Mouse (Mus musculus) yolk sac, embryonic 10.5 days (tissue): ENCODE data around the gene 6430548M08Rik.

Experiments
- DNase-seq: peaks from one replicate; pipeline ENCODE4 v3.0.0-alpha.2; 2017; ENCODE audit warnings: low spot score

6430548M08Rik gene

DNA sequence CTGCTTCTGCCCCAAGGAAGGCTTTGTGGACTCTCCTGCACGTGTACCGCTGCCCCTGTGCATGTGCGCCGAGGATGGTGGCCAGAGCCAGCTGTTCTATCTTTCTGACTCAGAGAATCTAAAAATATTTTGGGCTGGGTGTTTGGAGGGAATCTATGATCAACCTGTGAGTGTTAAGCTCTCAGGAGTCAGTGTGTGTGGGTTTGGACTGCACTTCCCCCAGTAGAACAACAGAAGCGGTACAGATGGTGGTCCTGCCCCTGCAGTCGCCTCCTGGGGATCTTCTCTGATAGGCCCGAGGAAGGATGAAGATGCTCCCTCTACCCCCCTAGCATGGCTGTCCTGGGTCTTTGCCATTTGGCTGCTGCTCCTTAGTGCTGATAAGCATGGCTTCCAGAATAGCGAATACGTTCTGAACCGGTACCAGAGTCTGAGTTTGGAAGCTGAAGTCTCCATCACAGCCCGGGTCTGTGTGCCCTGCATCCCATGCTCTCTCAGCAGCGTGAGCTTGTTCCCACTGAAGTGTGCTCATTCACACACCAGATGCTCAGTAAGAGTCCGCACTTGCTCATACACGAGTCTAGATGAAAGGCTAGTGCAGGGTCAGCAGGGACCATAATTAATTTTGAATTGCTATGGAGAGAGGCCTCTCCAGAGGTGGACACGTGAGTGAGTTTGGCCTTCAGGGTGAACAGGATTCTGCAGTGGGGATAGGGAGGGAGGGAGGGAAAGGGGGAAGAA, 30.1 kb downstream of the 6430548M08Rik start:
- no peak for DNase-seq

DNA sequence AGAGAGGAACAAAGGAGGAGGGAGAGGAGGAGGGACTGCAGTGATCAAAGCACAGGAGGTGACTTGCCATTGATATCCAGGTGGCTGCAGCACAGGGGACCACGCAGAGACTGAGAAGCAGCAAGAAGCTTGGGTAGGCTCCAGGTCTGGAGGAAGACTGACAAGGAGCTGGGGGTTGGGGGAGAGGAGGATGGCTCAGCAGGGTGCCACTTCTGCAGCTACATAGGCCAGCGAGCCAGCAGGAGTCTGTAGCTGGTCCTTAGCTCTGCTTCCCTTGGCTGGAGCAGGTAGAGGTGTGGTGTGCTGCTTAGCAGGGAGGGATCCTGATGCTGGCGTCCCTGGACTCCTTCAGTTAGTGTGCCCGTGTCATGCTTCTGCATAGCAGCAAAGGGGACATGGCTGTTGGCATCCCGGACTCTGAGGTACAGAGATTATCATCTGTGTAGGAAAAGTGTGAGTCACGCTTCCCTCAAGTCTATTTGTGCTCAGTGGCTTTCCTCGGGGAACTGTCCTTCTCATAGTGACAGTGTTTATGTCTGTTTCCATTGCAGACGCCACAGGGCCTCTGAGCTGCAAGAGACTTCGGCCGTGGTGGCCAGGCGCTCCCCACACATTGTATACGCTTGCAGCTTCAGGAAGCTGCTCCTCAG, 30.8 kb downstream of the 6430548M08Rik start:
- DNase-seq = no peak

DNA sequence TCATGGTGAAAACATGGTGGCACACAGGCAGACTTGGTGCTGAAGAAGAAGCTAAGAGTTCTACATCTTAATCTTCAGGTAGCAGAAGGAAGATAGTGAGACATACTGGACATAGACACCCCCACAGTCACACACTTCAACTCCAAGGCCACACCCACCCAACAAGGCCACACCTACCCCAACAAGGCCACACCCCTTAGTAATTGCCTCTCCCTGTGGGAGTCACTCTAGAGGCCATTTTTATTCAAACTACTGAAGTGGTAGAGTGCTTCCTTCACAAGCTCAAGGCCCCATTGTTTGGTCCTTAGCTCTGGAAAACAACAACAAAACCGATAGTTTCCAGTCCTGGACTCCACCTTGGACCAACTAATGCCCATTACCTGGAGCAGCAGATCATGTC, 32.1 kb downstream of the 6430548M08Rik start:
- no peak for DNase-seq

- no peak for DNase-seq
Measured at GRCm38 (mm10) chr8:120150028-120150427, 36.1 kb downstream of the 6430548M08Rik start.

- no peak for DNase-seq
Measured at GRCm38 (mm10) chr8:120151151-120151550, 37.2 kb downstream of the 6430548M08Rik start.

GRCm38 (mm10) chr8:120152636-120153035, 38.7 kb downstream of the 6430548M08Rik start:
- no peak for DNase-seq

GRCm38 (mm10) chr8:120160366-120160765, 46.4 kb downstream of the 6430548M08Rik start:
- no peak for DNase-seq

- no peak for DNase-seq
Measured at GRCm38 (mm10) chr8:120161658-120162403, 47.9 kb downstream of the 6430548M08Rik start.

DNA sequence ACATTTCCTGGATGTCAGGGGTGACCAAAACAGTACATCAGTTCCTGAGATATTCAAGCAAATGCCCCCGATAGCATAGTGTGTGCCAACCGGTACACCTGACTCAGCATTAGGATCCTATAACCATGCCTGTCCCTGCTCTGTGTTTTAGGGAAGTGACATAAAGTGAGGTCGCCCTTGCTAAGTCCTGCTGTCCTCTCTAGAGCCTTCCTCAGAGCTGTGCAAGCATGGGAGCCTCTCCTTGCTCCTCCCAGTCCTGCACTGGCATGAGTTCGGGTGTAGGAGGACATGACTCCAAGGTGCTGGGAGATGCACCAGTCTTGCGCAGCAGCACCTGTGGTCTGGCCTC, 48.4 kb downstream of the 6430548M08Rik start:
- no peak for DNase-seq

DNA sequence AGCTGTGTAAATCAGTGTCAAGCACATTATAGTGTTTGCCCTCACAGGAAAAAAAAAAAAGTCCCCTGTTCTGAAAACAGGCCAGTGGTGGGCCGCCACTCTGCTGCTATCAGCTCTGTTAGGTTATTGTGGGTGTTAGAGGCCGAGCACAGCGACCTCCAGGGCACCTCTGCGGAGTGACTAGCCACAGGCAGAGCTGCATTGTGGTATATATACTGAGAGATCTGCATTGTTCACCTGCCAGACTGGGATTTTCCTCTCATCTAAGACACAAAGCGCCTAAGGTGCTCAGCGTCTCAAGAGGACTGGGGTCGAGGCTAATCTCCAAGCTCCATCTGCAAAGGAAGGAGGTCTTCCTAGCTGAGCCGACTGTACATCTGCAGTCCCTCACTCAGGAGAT, 49.4 kb downstream of the 6430548M08Rik start:
- DNase-seq = no peak

DNA sequence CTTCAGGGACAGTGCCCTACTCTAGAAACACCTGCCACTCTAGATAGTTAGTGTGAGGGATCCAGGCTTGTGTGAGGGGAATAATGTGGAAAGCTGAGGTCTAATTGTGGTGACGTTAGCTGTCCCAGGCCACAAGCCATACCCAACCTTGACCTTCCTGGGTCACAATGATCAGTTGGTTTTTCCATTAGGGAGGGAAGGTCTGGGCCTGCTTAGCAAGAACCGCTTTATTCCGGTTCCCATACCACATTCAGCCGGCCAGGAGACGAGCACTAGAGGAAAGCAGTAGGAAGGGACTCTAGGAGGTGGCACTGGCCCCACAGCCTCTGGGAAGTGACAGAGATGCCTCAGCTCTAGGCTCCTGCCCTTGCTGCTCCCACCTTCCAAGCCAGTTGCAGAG, 50.1 kb downstream of the 6430548M08Rik start:
- no peak for DNase-seq

DNA sequence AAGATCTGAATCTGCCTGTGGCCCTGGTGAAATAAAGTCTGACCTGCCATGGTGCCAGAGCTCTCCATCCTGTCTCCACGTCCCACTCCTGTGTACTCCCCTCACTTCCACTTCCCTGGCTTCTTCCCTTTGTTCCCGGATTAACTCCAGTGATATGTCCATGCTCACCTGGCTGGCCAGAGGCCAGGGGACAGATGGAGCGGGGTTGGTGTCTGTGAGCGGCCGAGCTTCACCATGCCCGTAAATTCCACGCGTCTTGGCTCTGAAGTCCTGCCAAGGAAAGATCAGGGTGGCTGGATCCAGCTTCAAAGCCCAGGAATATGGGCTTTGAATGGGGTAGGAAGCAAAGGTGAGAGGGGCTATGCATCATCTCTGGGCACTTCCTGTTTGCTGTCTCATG, 53.2 kb downstream of the 6430548M08Rik start:
- DNase-seq = no peak

DNA sequence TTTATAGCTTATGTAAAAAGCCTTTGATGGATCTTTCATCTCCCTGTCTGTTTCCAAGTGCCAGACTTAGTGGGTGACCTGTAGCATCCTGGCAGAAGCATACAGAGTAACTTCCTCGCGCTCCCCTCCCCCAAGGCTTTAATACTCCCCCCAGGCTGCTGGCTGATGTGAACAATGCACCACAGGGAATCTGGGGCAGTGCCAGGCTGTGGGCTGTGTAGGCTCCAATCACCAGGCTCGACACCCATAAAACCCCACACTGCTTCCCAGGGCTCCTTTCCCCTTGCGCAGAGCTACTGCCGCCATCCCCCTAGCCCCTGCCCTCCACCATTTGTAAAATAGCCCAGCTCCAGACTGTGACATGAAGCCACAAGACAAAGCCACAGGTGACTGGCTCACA, 53.9 kb downstream of the 6430548M08Rik start:
- DNase-seq = no peak

DNA sequence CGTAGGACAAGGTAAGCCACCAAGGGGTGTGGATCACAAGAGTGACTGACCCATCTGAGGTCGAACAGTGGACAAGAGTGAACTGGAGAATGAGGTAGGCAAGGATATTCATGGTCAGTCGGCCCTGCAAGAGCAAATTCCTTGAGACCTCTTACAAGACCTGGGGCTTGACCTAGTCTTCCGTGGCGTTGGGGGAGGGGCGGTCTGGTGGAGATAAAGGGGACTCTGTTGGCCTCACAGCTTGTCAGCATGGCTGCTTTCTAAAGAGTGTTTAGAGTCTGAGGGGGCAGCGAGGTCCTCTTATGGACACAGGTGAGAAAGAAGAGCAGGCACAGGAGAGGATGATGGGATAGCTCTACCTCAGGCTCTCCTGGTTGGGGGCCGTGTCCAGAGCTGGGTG, 55.2 kb downstream of the 6430548M08Rik start:
- no peak for DNase-seq

- no peak for DNase-seq
Measured at GRCm38 (mm10) chr8:120173195-120173594, 59.2 kb downstream of the 6430548M08Rik start.

GRCm38 (mm10) chr8:120174606-120175005, 60.7 kb downstream of the 6430548M08Rik start:
- DNase-seq = no peak

GRCm38 (mm10) chr8:120176605-120177004, 62.7 kb downstream of the 6430548M08Rik start:
- DNase-seq = no peak

DNA sequence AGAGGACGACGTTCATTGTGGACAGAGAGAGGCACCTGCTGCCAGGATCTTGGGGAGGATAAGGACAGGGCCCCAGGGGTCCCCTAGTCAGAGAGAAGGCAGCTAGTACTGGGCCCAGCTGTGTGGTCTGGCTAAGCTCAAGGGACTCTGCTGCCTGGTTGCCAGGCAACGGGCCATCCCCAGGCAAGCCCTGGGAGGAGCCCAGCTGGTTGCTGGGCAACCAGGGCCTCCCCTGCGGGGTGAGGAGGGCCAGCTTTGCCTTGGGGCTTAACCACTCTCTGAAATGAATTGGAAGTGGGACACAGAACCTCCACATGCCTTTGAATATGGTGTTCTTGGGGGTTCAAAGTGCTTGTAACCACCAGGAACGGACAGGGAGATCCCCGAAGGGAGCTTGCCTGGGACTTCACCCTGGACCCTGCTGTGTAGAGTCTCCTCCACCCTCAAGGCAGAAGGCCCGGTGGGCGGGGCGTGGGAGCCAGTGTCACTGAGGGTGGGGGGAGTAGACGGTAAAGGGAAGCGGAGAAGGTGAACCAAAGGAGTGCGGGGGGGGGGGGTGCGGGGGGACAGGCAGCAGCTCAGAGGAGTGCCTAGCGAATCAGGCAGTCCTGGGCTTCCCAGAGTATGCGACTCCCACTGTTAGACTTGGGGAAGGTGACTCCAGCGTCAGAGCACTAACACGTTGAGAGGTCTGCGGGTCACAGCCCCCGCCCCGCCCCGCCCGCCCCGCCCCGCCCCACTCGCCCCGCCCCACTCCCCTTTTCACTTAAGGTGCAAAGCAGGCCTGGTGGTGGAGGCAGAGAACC, 63.6 kb downstream of the 6430548M08Rik start, which contains the start of gene Fam92b:
Gene Fam92b (minus strand): TSS at position 149 of the 806 bp plus-strand sequence.
- DNase-seq = peak; percentile 74

- DNase-seq = no peak
Measured at GRCm38 (mm10) chr8:120178124-120178514, 64.2 kb downstream of the 6430548M08Rik start.

DNA sequence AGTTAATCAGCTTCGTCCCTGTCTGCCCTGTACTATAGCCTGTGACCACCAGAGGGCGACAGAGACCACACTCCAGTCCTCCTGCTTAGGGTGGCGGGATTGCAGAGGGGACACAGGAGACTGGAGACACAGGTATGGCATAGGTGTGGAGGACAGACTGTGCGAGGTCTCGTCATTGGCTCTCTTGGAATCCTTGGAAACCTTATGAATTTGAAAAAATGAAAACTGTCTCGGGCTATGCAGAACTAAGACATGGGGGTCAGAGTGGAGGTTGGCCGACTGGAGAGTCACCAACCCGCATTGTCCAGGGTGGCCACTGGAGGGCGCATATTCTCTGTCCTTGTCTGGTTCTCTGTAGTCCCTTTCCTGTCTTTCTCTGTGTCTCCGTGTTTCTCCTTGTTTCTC, 65.1 kb downstream of the 6430548M08Rik start:
- DNase-seq = peak; percentile 88

DNA sequence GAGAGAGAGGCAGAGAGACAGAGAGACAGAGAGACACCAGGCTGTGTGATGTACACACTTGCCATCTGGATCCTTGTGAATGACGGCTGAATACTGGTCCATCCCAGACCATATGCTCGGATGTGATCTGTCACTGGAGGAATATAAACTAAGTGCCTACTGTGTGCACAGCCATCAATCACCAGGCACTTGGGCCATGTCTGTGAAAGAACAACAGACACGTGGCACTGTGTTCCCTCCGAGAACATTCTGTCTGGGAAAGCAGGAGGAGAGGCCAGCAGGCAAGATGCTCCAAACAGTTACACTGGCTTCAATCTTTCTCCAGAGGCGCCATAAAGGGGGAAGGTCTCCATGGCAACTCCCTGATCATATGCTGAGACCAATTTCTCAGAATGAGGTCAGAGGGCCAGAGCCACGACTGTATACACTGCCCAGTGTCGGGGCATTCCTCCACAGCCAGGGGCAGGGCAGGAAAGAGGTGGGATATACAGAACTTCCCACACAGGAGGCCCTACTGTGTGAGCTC, 66.6 kb downstream of the 6430548M08Rik start:
- DNase-seq = no peak

- DNase-seq = no peak
Measured at GRCm38 (mm10) chr8:120181274-120181673, 67.3 kb downstream of the 6430548M08Rik start.
